Mouse (Mus musculus) thymus, adult 2 months (tissue): ENCODE measurements around the gene Gm17728. TPM values are rescaled to one million over a fixed set of nuclear protein-coding genes. Genes with fewer than 3 reads are reported as not detected.
"Not testable (repeated sequence)": the region's sequence is repeated elsewhere in the genome, so short reads cannot be mapped to it uniquely, and the experiment has no call there.

Experiments
- DNase-seq: peaks from one replicate; pipeline ENCODE4 v3.0.0; 2021
- H3K27ac ChIP-seq: fragments of 200-500 bp; 2 replicates; pipeline ENCODE4 v1.5.1; 2012; ENCODE audit warnings: low read length, control low read depth; ENCODE audit not compliant: control insufficient read depth, insufficient read depth
- H3K27me3 ChIP-seq: fragments of 200-500 bp; 2 replicates; pipeline ENCODE4 v1.6.1; 2012; ENCODE audit warnings: mild to moderate bottlenecking, low read length, moderate library complexity, mixed read lengths; ENCODE audit not compliant: control insufficient read depth, insufficient read depth
- H3K36me3 ChIP-seq: fragments of 200-500 bp; 2 replicates; pipeline ENCODE4 v1.6.1; 2012; ENCODE audit warnings: mild to moderate bottlenecking, low read length, moderate library complexity; ENCODE audit not compliant: control insufficient read depth, insufficient read depth
- H3K4me1 ChIP-seq: fragments of 200-500 bp; replicated peaks from 2 replicates; pipeline ENCODE4 v1.6.1; 2012; ENCODE audit warnings: low read length; ENCODE audit not compliant: control insufficient read depth, insufficient read depth
- H3K4me3 ChIP-seq: fragments of 200-500 bp; 2 replicates; pipeline ENCODE4 v1.5.1; 2012; ENCODE audit warnings: mild to moderate bottlenecking, low read length, control low read depth, moderate library complexity; ENCODE audit not compliant: control insufficient read depth, insufficient read depth
- CTCF ChIP-seq: fragments of 200-500 bp; IDR thresholded peaks from 2 replicates; pipeline ENCODE4 v1.5.1; 2012; ENCODE audit warnings: mild to moderate bottlenecking, control low read depth, low read length, moderate library complexity, borderline replicate concordance; ENCODE audit not compliant: control insufficient read depth, poor library complexity, insufficient read depth; ENCODE audit errors: extremely low read depth
- POLR2A ChIP-seq: fragments of 200-500 bp; IDR thresholded peaks from 2 replicates; pipeline ENCODE4 v1.6.1; 2012; ENCODE audit warnings: mild to moderate bottlenecking, low read length, control low read depth, moderate library complexity; ENCODE audit not compliant: control insufficient read depth, poor library complexity, insufficient read depth; ENCODE audit errors: extremely low read depth
- WGBS: fragments of 180-500 bp; shearing (Covaris S2); methylation state at CpG from one replicate; pipeline ENCODE4 v1.1.7; 2018; 5-methylcytosine and 5-hydroxymethylcytosine counted together
- polyA plus RNA-seq: library from polyadenylated mRNA; depleted of rRNA; stranded (reverse); fragments of >200 nt; gene quantifications from 2 replicates; pipeline ENCODE4 v1.2.3, GENCODE M21; 2012; rRNA removed

Gene Gm17728
- polyA plus RNA-seq = not detected in 2 replicates

- H3K27ac ChIP-seq, DNase-seq, H3K27me3 ChIP-seq, H3K4me1 ChIP-seq, H3K4me3 ChIP-seq, H3K36me3 ChIP-seq: not testable (repeated sequence)
- 95% methylated on average over 8 of the region's 8 CpGs for WGBS
Observed at GRCm38 (mm10) chr17:9421760-9422159, at the start of gene Gm17728. Gene Gm17728 (plus strand): TSS chr17:9422060.

GRCm38 (mm10) chr17:9397493-9397892 is 24.4 kb upstream of the Gm17728 start:
- H3K4me3 ChIP-seq = no peak overlapping the region
- no peaks in the 10 kb centered on the region for H3K36me3 ChIP-seq
- 93% methylated on average over 7 of the region's 7 CpGs for WGBS
- no peaks in the 10 kb centered on the region for H3K27me3 ChIP-seq
- H3K4me1 ChIP-seq = no peaks in the 10 kb centered on the region
- no peak for TF ChIP-seq POLR2A
- no peak for TF ChIP-seq CTCF
- DNase-seq = no peak
- H3K27ac ChIP-seq = no peak overlapping the region

GRCm38 (mm10) chr17:9398551-9398950 is 23.3 kb upstream of the Gm17728 start:
- no peak for DNase-seq
- Histone ChIP-seq H3K4me3 (no peak overlapping the region), H3K27me3 (no peaks in the 10 kb centered on the region), H3K36me3 (no peaks in the 10 kb centered on the region), H3K4me1 (no peaks in the 10 kb centered on the region), H3K27ac (no peak overlapping the region)
- TF ChIP-seq POLR2A = no peak
- TF ChIP-seq CTCF = no peak
- WGBS = 82% methylated on average over 4 of the region's 4 CpGs

GRCm38 (mm10) chr17:9403991-9404390 is 17.9 kb upstream of the Gm17728 start:
- DNase-seq = no peak
- TF ChIP-seq POLR2A = no peak
- WGBS = 89% methylated on average over 3 of the region's 3 CpGs
- Histone ChIP-seq H3K4me1 (no peaks in the 10 kb centered on the region), H3K27me3 (no peaks in the 10 kb centered on the region), H3K27ac (no peak overlapping the region), H3K36me3 (no peaks in the 10 kb centered on the region), H3K4me3 (no peak overlapping the region)

GRCm38 (mm10) chr17:9407640-9408039 is 14.2 kb upstream of the Gm17728 start:
- no peaks in the 10 kb centered on the region for H3K4me1 ChIP-seq
- DNase-seq = no peak
- TF ChIP-seq CTCF (no peak), POLR2A (no peak)
- H3K27me3 ChIP-seq = no peaks in the 10 kb centered on the region
- H3K27ac ChIP-seq = no peak overlapping the region
- H3K4me3 ChIP-seq = no peak overlapping the region
- H3K36me3 ChIP-seq = no peaks in the 10 kb centered on the region
- WGBS = 80% methylated on average over 6 of the region's 6 CpGs

GRCm38 (mm10) chr17:9419016-9419415 is 2.8 kb upstream of the Gm17728 start:
- Histone ChIP-seq H3K27me3 (no peaks in the 10 kb centered on the region), H3K27ac (no peak overlapping the region), H3K4me1 (no peaks in the 10 kb centered on the region), H3K4me3 (no peak overlapping the region), H3K36me3 (no peaks in the 10 kb centered on the region)
- 89% methylated on average over 2 of the region's 2 CpGs for WGBS
- TF ChIP-seq CTCF = no peak
- DNase-seq = no peak

GRCm38 (mm10) chr17:9428374-9428994 is 6.6 kb downstream of the Gm17728 start:
- H3K36me3 ChIP-seq = no peaks in the 10 kb centered on the region
- no peak overlapping the region for H3K4me3 ChIP-seq
- H3K4me1 ChIP-seq = no peaks in the 10 kb centered on the region
- 85% methylated on average over 7 of the region's 7 CpGs for WGBS
- H3K27me3 ChIP-seq = no peaks in the 10 kb centered on the region
- no peak for DNase-seq
- no peak for TF ChIP-seq POLR2A
- TF ChIP-seq CTCF = no peak
- no peak overlapping the region for H3K27ac ChIP-seq
